In the genomic region with DNA sequence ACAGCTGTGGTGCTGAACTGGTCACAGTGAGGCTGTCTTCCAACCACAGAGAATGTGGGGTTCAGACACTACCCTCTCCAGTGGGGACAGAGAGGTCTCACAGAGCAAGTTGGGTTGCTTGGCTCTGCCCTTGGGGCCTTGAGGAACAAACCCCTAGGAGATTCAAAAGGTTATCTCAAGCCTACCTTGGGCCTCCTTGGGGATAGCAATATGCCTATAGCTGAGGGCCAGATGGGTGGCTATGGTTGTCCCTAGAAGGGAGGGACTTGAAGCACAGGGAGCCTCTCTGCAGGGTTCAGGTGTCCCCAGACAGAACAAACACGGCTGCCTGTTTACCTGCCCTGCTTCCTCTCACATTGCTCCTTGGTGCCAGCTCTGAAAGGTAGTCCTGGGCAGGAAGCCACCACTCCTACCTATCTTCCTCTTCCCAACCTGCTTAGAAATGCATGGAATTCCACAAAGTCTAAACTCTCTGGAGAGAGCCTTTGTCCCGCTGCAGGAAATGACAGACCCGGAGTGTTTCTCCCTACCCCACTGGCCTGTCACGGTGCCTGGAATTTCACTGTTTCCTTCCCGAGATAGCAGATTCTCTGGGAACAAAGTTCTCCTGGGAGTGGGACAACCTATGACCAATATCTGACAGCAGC, we compare ENCODE assay signal across 12 mouse cellular contexts. TPM values are rescaled to one million over a fixed set of nuclear protein-coding genes. Genes with fewer than 3 reads are reported as not detected.
DNase-seq lines count a peak whose midpoint lies in the region; ATAC-seq and TF ChIP-seq lines count a peak whose summit lies in the region.
"Had no signal": no experiment of that assay in that cellular context is flagged by ENCODE, and none has a peak within 500 bp of the region (broad histone marks: within the 10 kb centered on the region; RNA-seq: fewer than 3 reads in every experiment).

No protein-coding gene starts in this region.

- H3K27me3 ChIP-seq in forebrain, embryonic 10.5 days (ENCODE audit: poor library complexity, severe bottlenecking): no peaks in the 10 kb centered on the region
- no peaks in the 10 kb centered on the region for H3K27me3 ChIP-seq in forebrain, postnatal 0 days (ENCODE audit: insufficient read depth, low read length)
- no peaks in the 10 kb centered on the region for H3K27me3 ChIP-seq in heart, embryonic 14.5 days (ENCODE audit: control insufficient read depth, insufficient read depth, low read length)
- H3K27me3 ChIP-seq in kidney, embryonic 16.5 days (ENCODE audit: insufficient read depth, low read length): no peaks in the 10 kb centered on the region
- no peaks in the 10 kb centered on the region for H3K27me3 ChIP-seq in lung, postnatal 0 days (replicated peaks; ENCODE audit: insufficient read depth, low read length)
- H3K27me3 ChIP-seq: limb, embryonic 15.5 days; Patski had no signal

- H3K36me3 ChIP-seq in forebrain, embryonic 10.5 days (replicated peaks): peaks cover 47% of the 10 kb centered on the region
- peaks cover 15% of the 10 kb centered on the region for H3K36me3 ChIP-seq in forebrain, postnatal 0 days (ENCODE audit: insufficient read depth)
- peaks cover 52% of the 10 kb centered on the region for H3K36me3 ChIP-seq in heart, embryonic 14.5 days (ENCODE audit: control insufficient read depth, insufficient read depth, low read length)
- peaks cover 34% of the 10 kb centered on the region for H3K36me3 ChIP-seq in kidney, embryonic 16.5 days (ENCODE audit: insufficient read depth, low read length)
- H3K36me3 ChIP-seq in lung, postnatal 0 days (ENCODE audit: insufficient read depth, low read length): peaks cover 5% of the 10 kb centered on the region; the same call in 1 of the 2 replicates

- intact Hi-C loops in left cerebral cortex, postnatal 25 days (cut with DNase I): loop anchor here (5.0 kb wide), 1 partner anchor 43 kb away; no protein-coding TSS in a partner anchor

- H3K4me3 ChIP-seq in forebrain, embryonic 10.5 days: no peak overlapping the region
- H3K4me3 ChIP-seq in forebrain, postnatal 0 days (ENCODE audit: low read depth, low read length): no peak overlapping the region
- H3K4me3 ChIP-seq in heart, embryonic 14.5 days (ENCODE audit: control insufficient read depth in 1 of 2, insufficient read depth in 1 of 2, low read depth in 1 of 2, low read length in 2 of 2): no peak overlapping the region
- no peak overlapping the region for H3K4me3 ChIP-seq in kidney, embryonic 16.5 days (ENCODE audit: low read length)
- no peak overlapping the region for H3K4me3 ChIP-seq in lung, postnatal 0 days (ENCODE audit: low read depth, low read length)
- H3K4me3 ChIP-seq: limb, embryonic 15.5 days had no signal

- TF ChIP-seq EP300 in lung, postnatal 0 days (IDR thresholded peaks at IDR 0.05): peak; percentile 27; the same call in 1 of the 2 replicates

- H3K4me2 ChIP-seq in forebrain, postnatal 0 days (ENCODE audit: low read depth): no peak overlapping the region
- H3K4me2 ChIP-seq in heart, embryonic 14.5 days (ENCODE audit: low read length): no peak overlapping the region
- H3K4me2 ChIP-seq in kidney, embryonic 16.5 days (replicated peaks; ENCODE audit: low read depth, low read length): no peak overlapping the region
- no peak overlapping the region for H3K4me2 ChIP-seq in lung, postnatal 0 days (replicated peaks; ENCODE audit: low read depth, low read length)
- H3K4me2 ChIP-seq: limb, embryonic 15.5 days had no signal

- no peaks in the 10 kb centered on the region for H3K9me3 ChIP-seq in forebrain, embryonic 10.5 days
- H3K9me3 ChIP-seq in forebrain, postnatal 0 days (ENCODE audit: low read length): no peaks in the 10 kb centered on the region
- no peaks in the 10 kb centered on the region for H3K9me3 ChIP-seq in heart, embryonic 14.5 days (ENCODE audit: control insufficient read depth, low read length)
- H3K9me3 ChIP-seq in kidney, embryonic 16.5 days (ENCODE audit: low read length): no peaks in the 10 kb centered on the region
- no peaks in the 10 kb centered on the region for H3K9me3 ChIP-seq in lung, postnatal 0 days (ENCODE audit: low read length)
- H3K9me3 ChIP-seq: limb, embryonic 15.5 days had no signal

- peaks cover 47% of the 10 kb centered on the region for H3K4me1 ChIP-seq in forebrain, embryonic 10.5 days
- no peaks in the 10 kb centered on the region for H3K4me1 ChIP-seq in forebrain, postnatal 0 days (ENCODE audit: insufficient read depth)
- peaks cover 31 to 36% of the 10 kb centered on the region in 2 experiments for H3K4me1 ChIP-seq in heart, embryonic 14.5 days (ENCODE audit: control insufficient read depth in 2 of 2, insufficient read depth in 2 of 2, low read length in 2 of 2)
- H3K4me1 ChIP-seq in kidney, embryonic 16.5 days (ENCODE audit: insufficient read depth, low read length): peaks cover 18% of the 10 kb centered on the region
- H3K4me1 ChIP-seq in lung, postnatal 0 days (ENCODE audit: insufficient read depth, low read depth, low read length): peaks cover 7% of the 10 kb centered on the region; the same call in 1 of the 2 replicates

- 0 out of 2 replicates have a peak overlapping the region, but pooled peaks have one; percentile 41 for H3K27ac ChIP-seq in forebrain, embryonic 10.5 days
- H3K27ac ChIP-seq in forebrain, postnatal 0 days (ENCODE audit: low read depth, low read length): no peak overlapping the region
- H3K27ac ChIP-seq in heart, embryonic 14.5 days (replicated peaks in 1 of 2; ENCODE audit: control insufficient read depth in 1 of 2, insufficient read depth in 1 of 2, low read depth in 2 of 2, low read length in 2 of 2): peak overlapping the region; percentile 17 to 75
- peak overlapping the region; percentile 72 for H3K27ac ChIP-seq in kidney, embryonic 16.5 days (ENCODE audit: low read length)
- H3K27ac ChIP-seq in lung, postnatal 0 days (ENCODE audit: low read length): peak overlapping the region; percentile 55
- H3K27ac ChIP-seq: hindbrain, postnatal 0 days; limb, embryonic 15.5 days had no signal

- no peak for ATAC-seq in forebrain, postnatal 0 days
- ATAC-seq in heart, embryonic 14.5 days (ENCODE audit: insufficient number of reproducible peaks, insufficient read depth, low FRiP score, low read depth): no peak
- ATAC-seq in kidney, embryonic 16.5 days (ENCODE audit: low FRiP score, low TSS enrichment): no peak
- peak; percentile 38 for ATAC-seq in lung, postnatal 0 days
- ATAC-seq: hindbrain, postnatal 0 days; Patski had no signal

- H3K9ac ChIP-seq in forebrain, postnatal 0 days: no peak overlapping the region
- no peak overlapping the region for H3K9ac ChIP-seq in heart, embryonic 14.5 days (ENCODE audit: low read length)
- H3K9ac ChIP-seq in kidney, embryonic 16.5 days (replicated peaks; ENCODE audit: low read length): no peak overlapping the region
- H3K9ac ChIP-seq in lung, postnatal 0 days (replicated peaks; ENCODE audit: low read depth): no peak overlapping the region
- H3K9ac ChIP-seq: limb, embryonic 15.5 days had no signal

- TF ChIP-seq CTCF in forebrain, postnatal 0 days (IDR thresholded peaks at IDR 0.05; ENCODE audit: low read depth): no peak
- no peak for TF ChIP-seq CTCF in lung, postnatal 0 days (IDR thresholded peaks at IDR 0.05)

- WGBS in forebrain, embryonic 10.5 days: 78% methylated on average over 5 of the region's 5 CpGs
- WGBS in forebrain, postnatal 0 days: 75% methylated on average over 5 of the region's 5 CpGs
- 10% methylated on average over 5 of the region's 5 CpGs for WGBS in heart, embryonic 14.5 days
- WGBS in kidney, embryonic 16.5 days: 43% methylated on average over 5 of the region's 5 CpGs
- 20% methylated on average over 5 of the region's 5 CpGs for WGBS in lung, postnatal 0 days

- DNase-seq in forebrain, embryonic 10.5 days (ENCODE audit: extremely low spot score, low spot score): no peak
- DNase-seq in forebrain, postnatal 0 days: no peak
- DNase-seq in lung, postnatal 0 days (ENCODE audit: low spot score): peak; percentile 40
- DNase-seq in embryo, embryonic 9.5 days (ENCODE audit: extremely low spot score): no peak
- DNase-seq in left cerebral cortex, postnatal 25 days (ENCODE audit: low spot score in 2 of 2): no peak
- no peak for DNase-seq in left cerebral cortex, adult 8-10 months (ENCODE audit: low spot score in 2 of 2)
- DNase-seq: right cerebral cortex, postnatal 4 days had no signal

RNA-seq across cellular contexts. Expression of a gene that starts 6.7 kb away (rescaled TPM):
- polyA plus RNA-seq in forebrain, embryonic 10.5 days (2016; fragmentation: Nextera tagmentation; extraction: Ambion mirVana): not detected in 2 replicates
- total RNA-seq in forebrain, postnatal 0 days (2014; rRNA removed): not detected in 2 replicates
- polyA plus RNA-seq in forebrain, postnatal 0 days (2015; fragmentation: Nextera tagmentation; extraction: Ambion mirVana): not detected in 2 replicates
- not detected in 2 replicates for polyA plus RNA-seq in heart, embryonic 14.5 days (2014; fragmentation: Nextera tagmentation; extraction: Ambion mirVana)
- polyA plus RNA-seq in kidney, embryonic 16.5 days (2015; fragmentation: Nextera tagmentation; extraction: Ambion mirVana): not detected in 2 replicates
- polyA plus RNA-seq in lung, postnatal 0 days (2015; fragmentation: Nextera tagmentation; extraction: Ambion mirVana): not detected in 2 replicates
- total RNA-seq in left cerebral cortex, postnatal 25 days (2021): not detected
- total RNA-seq in left cerebral cortex, adult 8-10 months (2022): not detected
- total RNA-seq: hindbrain, postnatal 0 days had no signal
- polyA plus RNA-seq: hindbrain, postnatal 0 days; limb, embryonic 15.5 days; Patski had no signal

RNA-seq across cellular contexts. Expression of a gene that starts 12.9 kb away (rescaled TPM):
- 8.4 and 8.7 TPM in 2 replicates for polyA plus RNA-seq in forebrain, embryonic 10.5 days (2016; fragmentation: Nextera tagmentation; extraction: Ambion mirVana)
- 5.3 and 6.3 TPM in 2 replicates for total RNA-seq in forebrain, postnatal 0 days (2014; rRNA removed)
- polyA plus RNA-seq in forebrain, postnatal 0 days (2015; fragmentation: Nextera tagmentation; extraction: Ambion mirVana): 2.2 and 2.4 TPM in 2 replicates
- polyA plus RNA-seq in heart, embryonic 14.5 days (2014; fragmentation: Nextera tagmentation; extraction: Ambion mirVana): 5.8 and 6.3 TPM in 2 replicates
- polyA plus RNA-seq in kidney, embryonic 16.5 days (2015; fragmentation: Nextera tagmentation; extraction: Ambion mirVana): 22.2 and 23.7 TPM in 2 replicates
- polyA plus RNA-seq in lung, postnatal 0 days (2015; fragmentation: Nextera tagmentation; extraction: Ambion mirVana): 16.7 and 17.9 TPM in 2 replicates
- 1 to 10 TPM; 8.9 TPM for total RNA-seq in left cerebral cortex, postnatal 25 days (2021)
- total RNA-seq in left cerebral cortex, adult 8-10 months (2022): 1 to 10 TPM; 5.9 to 8.9 (median 8.3) TPM

RNA-seq across cellular contexts. Expression of a gene that starts 19.9 kb away (rescaled TPM):
- 128 and 129 TPM in 2 replicates for polyA plus RNA-seq in forebrain, embryonic 10.5 days (2016; fragmentation: Nextera tagmentation; extraction: Ambion mirVana)
- total RNA-seq in forebrain, postnatal 0 days (2014; rRNA removed): 47.2 and 95.0 TPM in 2 replicates
- 94.0 and 96.2 TPM in 2 replicates for polyA plus RNA-seq in forebrain, postnatal 0 days (2015; fragmentation: Nextera tagmentation; extraction: Ambion mirVana)
- polyA plus RNA-seq in heart, embryonic 14.5 days (2014; fragmentation: Nextera tagmentation; extraction: Ambion mirVana): 71.0 and 80.3 TPM in 2 replicates
- 98.2 and 101 TPM in 2 replicates for polyA plus RNA-seq in kidney, embryonic 16.5 days (2015; fragmentation: Nextera tagmentation; extraction: Ambion mirVana)
- 28.3 and 32.8 TPM in 2 replicates for polyA plus RNA-seq in lung, postnatal 0 days (2015; fragmentation: Nextera tagmentation; extraction: Ambion mirVana)
- total RNA-seq in left cerebral cortex, postnatal 25 days (2021): 10 to 100 TPM; 71.7 to 75.8 TPM
- total RNA-seq in left cerebral cortex, adult 8-10 months (2022): 10 to 100 TPM; 84.5 to 96.9 (median 92.6) TPM

RNA-seq across cellular contexts. Expression of a gene that starts 39.9 kb away (rescaled TPM):
- polyA plus RNA-seq in forebrain, embryonic 10.5 days (2016; fragmentation: Nextera tagmentation; extraction: Ambion mirVana): 8.9 and 10.0 TPM in 2 replicates
- 113 and 120 TPM in 2 replicates for total RNA-seq in forebrain, postnatal 0 days (2014; rRNA removed)
- 13.0 and 17.9 TPM in 2 replicates for polyA plus RNA-seq in forebrain, postnatal 0 days (2015; fragmentation: Nextera tagmentation; extraction: Ambion mirVana)
- polyA plus RNA-seq in heart, embryonic 14.5 days (2014; fragmentation: Nextera tagmentation; extraction: Ambion mirVana): 6.2 and 7.0 TPM in 2 replicates
- 9.7 and 10.1 TPM in 2 replicates for polyA plus RNA-seq in kidney, embryonic 16.5 days (2015; fragmentation: Nextera tagmentation; extraction: Ambion mirVana)
- 13.2 and 14.9 TPM in 2 replicates for polyA plus RNA-seq in lung, postnatal 0 days (2015; fragmentation: Nextera tagmentation; extraction: Ambion mirVana)
- total RNA-seq in left cerebral cortex, postnatal 25 days (2021): 10 to 100 TPM; 77.3 to 78.8 TPM
- total RNA-seq in left cerebral cortex, adult 8-10 months (2022): 10 to 100 TPM; 73.8 to 80.9 (median 75.8) TPM

RNA-seq across cellular contexts. Expression of a gene that starts 46.7 kb away (rescaled TPM):
- 65.9 and 79.3 TPM in 2 replicates for polyA plus RNA-seq in forebrain, embryonic 10.5 days (2016; fragmentation: Nextera tagmentation; extraction: Ambion mirVana)
- 10.6 and 11.7 TPM in 2 replicates for total RNA-seq in forebrain, postnatal 0 days (2014; rRNA removed)
- 12.4 and 15.2 TPM in 2 replicates for polyA plus RNA-seq in forebrain, postnatal 0 days (2015; fragmentation: Nextera tagmentation; extraction: Ambion mirVana)
- polyA plus RNA-seq in heart, embryonic 14.5 days (2014; fragmentation: Nextera tagmentation; extraction: Ambion mirVana): 33.1 and 38.9 TPM in 2 replicates
- 73.8 and 87.0 TPM in 2 replicates for polyA plus RNA-seq in kidney, embryonic 16.5 days (2015; fragmentation: Nextera tagmentation; extraction: Ambion mirVana)
- polyA plus RNA-seq in lung, postnatal 0 days (2015; fragmentation: Nextera tagmentation; extraction: Ambion mirVana): 36.5 and 38.7 TPM in 2 replicates
- total RNA-seq in left cerebral cortex, postnatal 25 days (2021): 10 to 100 TPM; 13.3 to 16.2 TPM
- total RNA-seq in left cerebral cortex, adult 8-10 months (2022): 10 to 100 TPM; 18.3 to 21.9 (median 19.1) TPM
